Mouse (Mus musculus) cortical plate, adult 2 months (tissue): ENCODE data around the gene Gm28035. TPM values are rescaled to one million over a fixed set of nuclear protein-coding genes. Genes with fewer than 3 reads are reported as not detected.

Source experiments
- H3K27ac ChIP-seq: fragments of 200-500 bp; 2 replicates; pipeline ENCODE4 v1.5.1; 2012; ENCODE audit warnings: low read length, control low read depth, inconsistent platforms; ENCODE audit not compliant: insufficient read depth
- H3K4me1 ChIP-seq: fragments of 200-500 bp; 2 replicates; pipeline ENCODE4 v1.6.1; 2011; ENCODE audit warnings: low read length; ENCODE audit not compliant: control insufficient read depth, insufficient read depth
- H3K4me3 ChIP-seq: fragments of 200-500 bp; 2 replicates; pipeline ENCODE4 v1.5.1; 2011; ENCODE audit warnings: mild to moderate bottlenecking, low read length, control low read depth; ENCODE audit not compliant: insufficient read depth
- CTCF ChIP-seq: fragments of 200-500 bp; IDR thresholded peaks from 2 replicates; pipeline ENCODE4 v1.5.1; 2011; ENCODE audit warnings: mild to moderate bottlenecking, control low read depth, low read length; ENCODE audit not compliant: insufficient read depth; ENCODE audit errors: extremely low read depth
- POLR2A ChIP-seq: fragments of 200-500 bp; IDR thresholded peaks from 2 replicates; pipeline ENCODE4 v1.6.1; 2011; ENCODE audit warnings: mild to moderate bottlenecking, low read length, control low read depth; ENCODE audit not compliant: insufficient read depth; ENCODE audit errors: extremely low read depth
- polyA plus RNA-seq: library from polyadenylated mRNA; depleted of rRNA; stranded (reverse); fragments of >200 nt; gene quantifications from 2 replicates; pipeline ENCODE4 v1.2.3, GENCODE M21; 2012; rRNA removed

The Gm28035 gene
- polyA plus RNA-seq, 1 experiment = 18.5 TPM

DNA sequence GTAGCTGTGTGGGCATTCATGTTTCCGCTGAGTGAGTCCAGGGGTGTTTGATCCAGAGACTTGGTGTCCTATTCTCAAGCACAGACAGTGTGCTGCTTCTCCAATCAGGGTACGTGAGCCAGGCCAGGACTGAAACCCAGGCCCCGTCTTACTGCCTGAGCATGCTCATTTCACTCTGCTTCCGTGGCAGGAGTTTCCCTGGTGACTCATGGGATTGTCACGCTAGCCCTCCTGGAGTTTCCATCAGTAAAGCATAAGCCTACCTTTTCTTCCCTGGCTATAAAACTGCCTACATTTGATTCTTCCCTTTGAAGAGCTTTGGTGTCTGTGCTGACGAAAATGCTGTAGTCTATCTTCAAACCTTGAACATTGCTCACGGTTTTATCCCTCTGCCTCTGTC lies 82.7 kb downstream of the Gm28035 start:
- TF ChIP-seq POLR2A (no peak), CTCF (no peak)
- Histone ChIP-seq H3K4me1 (no peaks in the 10 kb centered on the region), H3K4me3 (no peak overlapping the region), H3K27ac (no peak overlapping the region)

DNA sequence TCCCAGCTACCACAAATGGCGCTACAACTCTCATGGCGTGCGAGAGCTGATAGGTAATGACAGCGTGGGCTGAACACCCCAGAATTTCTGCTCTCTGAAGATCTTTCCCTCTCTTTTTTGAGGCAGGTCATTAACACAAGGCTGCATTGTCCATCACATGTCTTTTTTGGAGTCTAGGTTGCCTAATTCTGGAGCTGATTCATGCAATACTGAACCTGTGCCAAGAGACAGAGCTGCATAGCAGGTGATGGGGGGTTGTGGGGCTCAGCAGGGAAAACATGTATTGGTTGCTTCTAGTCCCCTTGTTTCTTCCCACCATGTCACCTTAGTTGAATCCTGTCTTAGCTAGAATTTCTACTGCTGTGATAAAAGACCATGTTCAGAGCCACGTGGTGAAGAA lies 84.9 kb downstream of the Gm28035 start:
- Histone ChIP-seq H3K27ac (no peak overlapping the region), H3K4me1 (no peaks in the 10 kb centered on the region), H3K4me3 (no peak overlapping the region)
- TF ChIP-seq CTCF (no peak), POLR2A (no peak)

DNA sequence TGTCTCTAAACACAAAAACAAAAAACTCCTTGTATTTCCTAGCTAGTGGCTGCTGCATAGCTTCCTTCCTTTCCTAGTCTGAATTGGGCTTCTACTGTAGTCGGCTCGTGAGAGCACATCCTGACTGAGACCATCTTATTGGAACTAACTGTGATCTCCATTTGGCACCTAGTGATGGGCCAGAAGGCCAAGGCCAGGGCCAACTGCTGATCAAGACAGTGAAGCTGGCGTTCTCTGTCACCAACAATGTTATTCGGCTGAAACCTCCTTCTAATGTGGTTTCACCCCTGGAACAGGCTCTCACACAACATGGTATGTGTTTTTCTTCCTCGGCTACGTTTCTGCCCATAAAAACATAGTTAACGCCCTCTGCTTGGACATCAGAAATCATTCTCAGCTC lies 86.9 kb downstream of the Gm28035 start:
- no peaks in the 10 kb centered on the region for H3K4me1 ChIP-seq
- no peak overlapping the region for H3K4me3 ChIP-seq
- H3K27ac ChIP-seq = no peak overlapping the region
- TF ChIP-seq POLR2A = no peak
- TF ChIP-seq CTCF = no peak

DNA sequence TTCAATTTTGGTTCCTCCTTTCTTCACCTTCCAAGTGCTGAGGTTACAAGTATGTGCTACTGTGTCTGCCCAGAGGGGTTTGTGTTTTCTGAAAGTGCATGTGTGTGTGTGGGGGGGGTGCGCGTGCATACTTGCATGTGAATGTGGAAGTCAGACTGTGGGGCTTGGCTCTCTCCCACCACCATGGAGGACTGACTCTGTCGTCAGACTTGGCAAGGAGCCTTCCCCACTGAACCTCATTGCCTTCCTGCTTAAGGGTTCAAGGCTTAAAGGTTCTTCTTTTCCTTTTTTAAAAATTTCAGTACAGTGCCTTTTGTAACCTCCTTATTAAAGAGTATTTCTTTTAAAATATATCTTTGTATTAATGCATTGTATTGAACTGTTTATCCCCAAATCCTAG lies 88.4 kb downstream of the Gm28035 start:
- H3K4me3 ChIP-seq = no peak overlapping the region
- no peak for TF ChIP-seq POLR2A
- no peak for TF ChIP-seq CTCF

More for the DNA sequence above, 88.4 kb downstream of the Gm28035 start:
- Histone ChIP-seq H3K27ac (no peak overlapping the region), H3K4me1 (no peaks in the 10 kb centered on the region)

Other genes with a start within 250 kb of the Gm28035 start
- 50.8 and 51.9 TPM in 2 replicates for gene Wdr34, start 191.7 kb upstream of the Gm28035 start, polyA plus RNA-seq
- gene Set, start 183.2 kb upstream of the Gm28035 start, polyA plus RNA-seq = 153 and 167 TPM in 2 replicates
- 2.2 and 2.4 TPM in 2 replicates for gene Pkn3, start 162.9 kb upstream of the Gm28035 start, polyA plus RNA-seq
- 18.9 and 19.5 TPM in 2 replicates for gene Zdhhc12, start 146.9 kb upstream of the Gm28035 start, polyA plus RNA-seq
- gene Zer1, start 116.0 kb upstream of the Gm28035 start, polyA plus RNA-seq = 155 and 173 TPM in 2 replicates
- gene Tbc1d13, start 106.8 kb upstream of the Gm28035 start, polyA plus RNA-seq = 43.4 and 43.8 TPM in 2 replicates
- 32.9 and 33.4 TPM in 2 replicates for gene Endog, start 69.1 kb upstream of the Gm28035 start, polyA plus RNA-seq
- 49.2 and 50.5 TPM in 2 replicates for gene Spout1, start 62.1 kb upstream of the Gm28035 start, polyA plus RNA-seq
- gene Kyat1, start 34.7 kb upstream of the Gm28035 start, polyA plus RNA-seq = 21.5 and 22.4 TPM in 2 replicates
- 32.4 and 35.3 TPM in 2 replicates for gene Lrrc8a, start 2.9 kb upstream of the Gm28035 start, polyA plus RNA-seq
- 32.2 and 34.1 TPM in 2 replicates for gene Phyhd1, start 25.6 kb downstream of the Gm28035 start, polyA plus RNA-seq
- gene Gm28038, start 40.5 kb downstream of the Gm28035 start, polyA plus RNA-seq = not detected in 2 replicates
- gene Dolk, start 45.8 kb downstream of the Gm28035 start, polyA plus RNA-seq = 16.7 and 16.9 TPM in 2 replicates
- 15.7 and 16.5 TPM in 2 replicates for gene Nup188, start 45.8 kb downstream of the Gm28035 start, polyA plus RNA-seq
- 520 and 530 TPM in 2 replicates for gene Sh3glb2, start 118.8 kb downstream of the Gm28035 start, polyA plus RNA-seq
- 85.6 and 97.0 TPM in 2 replicates for gene Miga2, start 123.7 kb downstream of the Gm28035 start, polyA plus RNA-seq
- gene Dolpp1, start 151.7 kb downstream of the Gm28035 start, polyA plus RNA-seq = 32.0 and 35.5 TPM in 2 replicates
- gene Crat, start 175.2 kb downstream of the Gm28035 start, polyA plus RNA-seq = 44.7 and 50.9 TPM in 2 replicates
- gene Ptpa, start 175.5 kb downstream of the Gm28035 start, polyA plus RNA-seq = 167 and 176 TPM in 2 replicates
- gene Ier5l, start 233.7 kb downstream of the Gm28035 start, polyA plus RNA-seq = 19.5 and 22.1 TPM in 2 replicates